Mouse (Mus musculus) neural tube, embryonic 15.5 days (tissue): Measurements from ENCODE around the gene Sdccag8. TPM values are rescaled to one million over a fixed set of nuclear protein-coding genes. Genes with fewer than 3 reads are reported as not detected.

ENCODE experiments used
- ATAC-seq: fragments of 200-750 bp; cut with Nextera tagmentation; 2 replicates; pipeline ENCODE4 v1.8.0; 2017; ENCODE audit warnings: mild to moderate bottlenecking, moderate TSS enrichment, moderate library complexity; ENCODE audit not compliant: low FRiP score
- H3K27ac ChIP-seq: fragments of 300-500 bp; sonication (generic); replicated peaks from 2 replicates; pipeline ENCODE4 v1.5.1; 2015; ENCODE audit warnings: mild to moderate bottlenecking, inconsistent platforms
- H3K27me3 ChIP-seq: fragments of 300-500 bp; sonication (generic); replicated peaks from 2 replicates; pipeline ENCODE4 v1.6.1; 2015; ENCODE audit warnings: inconsistent platforms
- H3K36me3 ChIP-seq: fragments of 300-500 bp; sonication (generic); 2 replicates; pipeline ENCODE4 v1.6.1; 2015; ENCODE audit warnings: inconsistent platforms
- H3K4me1 ChIP-seq: fragments of 300-500 bp; sonication (generic); 2 replicates; pipeline ENCODE4 v1.6.1; 2015; ENCODE audit warnings: inconsistent platforms
- H3K4me2 ChIP-seq: fragments of 300-500 bp; sonication (generic); 2 replicates; pipeline ENCODE4 v1.6.1; 2015; ENCODE audit warnings: inconsistent platforms, mild to moderate bottlenecking, moderate library complexity
- H3K4me3 ChIP-seq: fragments of 300-500 bp; sonication (generic); replicated peaks from 2 replicates; pipeline ENCODE4 v1.5.1; 2015; ENCODE audit warnings: mild to moderate bottlenecking, inconsistent platforms
- H3K9ac ChIP-seq: fragments of 300-500 bp; sonication (generic); replicated peaks from 2 replicates; pipeline ENCODE4 v1.6.1; 2015; ENCODE audit warnings: mild to moderate bottlenecking, inconsistent platforms
- H3K9me3 ChIP-seq: fragments of 300-500 bp; sonication (generic); replicated peaks from 2 replicates; pipeline ENCODE4 v1.6.1; 2016; ENCODE audit warnings: inconsistent platforms
- WGBS: fragments of 180-500 bp; shearing (Covaris S2); methylation state at CpG from one replicate; pipeline ENCODE4 v1.1.7; 2015; ENCODE audit warnings: mixed read lengths; 5-methylcytosine and 5-hydroxymethylcytosine counted together
- polyA plus RNA-seq: library from polyadenylated mRNA; unstranded; fragments of >200 nt; fragmentation: Nextera tagmentation; extraction: Ambion mirVana; gene quantifications from 2 replicates; pipeline ENCODE4 v1.2.1, GENCODE M21; 2015

The Sdccag8 gene
- polyA plus RNA-seq, 1 experiment from 2014 or later: 20.5 TPM

DNA sequence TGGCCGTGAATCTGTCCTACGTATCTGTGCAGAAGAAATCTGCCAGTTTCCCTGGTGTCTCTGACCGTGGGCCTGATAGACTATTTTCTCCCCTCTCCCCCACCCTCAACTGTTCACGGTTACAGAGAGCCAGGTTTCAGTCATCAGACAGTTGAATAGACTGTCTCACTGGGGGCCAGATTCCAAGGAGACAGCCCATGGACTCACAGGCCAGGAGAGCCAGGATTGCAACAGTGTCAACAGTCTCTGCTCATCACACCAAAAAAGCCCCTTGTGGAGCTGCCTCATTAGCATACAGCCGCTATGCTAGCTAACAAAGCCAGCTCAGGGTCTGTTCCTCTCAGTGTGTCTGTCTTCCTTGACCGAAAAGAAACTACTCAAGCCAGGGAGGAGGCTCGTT, 179.6 kb downstream of the Sdccag8 start:
- 11% methylated on average over 7 of the region's 7 CpGs for WGBS
- Histone ChIP-seq H3K27me3 (peaks cover 4% of the 10 kb centered on the region; the same call in 1 of the 2 replicates), H3K36me3 (no peaks in the 10 kb centered on the region), H3K9ac (no peak overlapping the region), H3K9me3 (no peaks in the 10 kb centered on the region), H3K4me1 (peaks cover 45% of the 10 kb centered on the region), H3K4me3 (no peak overlapping the region), H3K27ac (0 out of 2 replicates have a peak overlapping the region, but pooled peaks have one; percentile 7), H3K4me2 (no peak overlapping the region)
- ATAC-seq: peak; percentile 25; the same call in 1 of the 2 replicates

DNA sequence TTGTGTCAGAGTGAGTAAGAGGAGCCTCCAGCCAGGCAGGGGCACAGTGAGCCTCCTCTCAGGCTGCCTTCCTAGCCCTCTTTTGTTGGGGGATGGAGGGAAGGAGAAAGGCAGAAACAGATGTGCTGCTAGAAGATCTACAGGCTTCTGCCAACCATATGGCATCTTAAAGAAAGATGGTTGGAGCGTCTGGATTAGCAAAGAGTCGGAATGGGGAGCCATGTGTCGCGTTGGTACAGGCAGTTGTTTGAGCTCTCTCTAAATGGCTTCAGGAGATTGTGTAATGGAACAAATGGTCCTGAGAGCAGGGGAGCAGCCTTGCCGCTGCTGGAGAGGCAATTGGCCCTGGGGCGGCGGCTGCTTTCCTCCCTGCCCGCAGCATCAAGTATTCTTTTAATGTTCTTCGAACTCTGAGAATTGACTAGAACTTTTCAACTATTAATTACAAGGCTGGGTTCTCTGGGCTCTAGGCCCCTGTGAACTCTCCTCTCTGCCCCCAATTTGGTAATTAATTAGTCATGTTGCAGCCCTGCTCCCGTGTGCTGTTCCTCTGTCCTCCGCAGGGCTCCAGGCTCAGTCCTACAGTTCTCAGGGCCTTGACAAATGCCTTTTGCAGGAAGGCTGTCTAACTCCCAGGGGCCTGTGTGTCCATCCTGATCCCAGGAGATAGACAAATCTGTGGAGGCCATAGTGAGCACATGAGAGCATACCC, 180.4 kb downstream of the Sdccag8 start:
- Histone ChIP-seq H3K27ac (peak overlapping the region; percentile 64; the same call in 1 of the 2 replicates), H3K27me3 (peaks cover 4% of the 10 kb centered on the region; the same call in 1 of the 2 replicates), H3K9me3 (no peaks in the 10 kb centered on the region), H3K36me3 (no peaks in the 10 kb centered on the region), H3K4me3 (no peak overlapping the region), H3K9ac (no peak overlapping the region), H3K4me1 (peaks cover 52% of the 10 kb centered on the region), H3K4me2 (no peak overlapping the region)
- no peak for ATAC-seq
- WGBS: 19% methylated on average over 11 of the region's 11 CpGs

DNA sequence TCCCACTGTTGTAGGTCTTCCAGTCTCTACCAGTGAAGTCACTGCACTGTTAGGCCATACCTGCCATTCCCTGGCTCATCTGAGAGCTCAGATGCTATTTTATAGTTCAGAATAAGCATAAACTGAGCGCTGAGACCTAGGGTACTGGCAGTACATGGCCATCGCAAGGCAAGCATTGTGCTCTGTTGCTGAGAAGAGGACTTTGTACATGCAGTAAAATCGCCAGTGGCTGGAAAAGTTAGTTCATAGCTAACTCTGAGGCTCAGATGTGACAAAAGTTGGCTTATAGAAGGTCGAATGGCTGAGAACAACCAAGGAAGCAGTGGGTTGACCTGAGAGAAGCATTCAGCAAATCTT, 180.9 kb downstream of the Sdccag8 start:
- H3K4me2 ChIP-seq: no peak overlapping the region
- no peaks in the 10 kb centered on the region for H3K36me3 ChIP-seq
- H3K4me3 ChIP-seq: no peak overlapping the region
- 82% methylated on average over 4 of the region's 4 CpGs for WGBS
- no peak for ATAC-seq
- peaks cover 52% of the 10 kb centered on the region for H3K4me1 ChIP-seq
- 0 out of 2 replicates have a peak overlapping the region, but pooled peaks have one; percentile 64 for H3K27ac ChIP-seq
- peaks cover 4% of the 10 kb centered on the region; the same call in 1 of the 2 replicates for H3K27me3 ChIP-seq
- H3K9ac ChIP-seq: no peak overlapping the region
- no peaks in the 10 kb centered on the region for H3K9me3 ChIP-seq

DNA sequence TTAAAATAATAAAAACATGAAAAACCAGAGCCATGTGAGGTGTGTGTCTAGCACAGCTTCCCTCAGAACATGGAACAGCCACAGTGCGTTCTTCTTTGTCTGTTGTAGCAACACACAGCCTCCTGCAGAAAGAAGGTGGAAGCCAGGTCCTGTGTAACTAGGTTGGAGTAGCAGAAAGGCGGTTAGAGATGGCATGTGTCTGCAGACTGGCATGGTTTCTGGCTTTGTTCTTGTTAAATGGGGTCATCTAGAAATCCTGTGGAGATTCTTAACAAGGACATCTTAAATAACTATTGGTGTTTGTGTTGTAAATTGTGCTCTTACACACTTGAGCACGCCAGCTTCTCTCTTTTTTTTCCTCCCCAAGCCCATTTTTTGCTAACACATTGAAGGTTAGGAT, 181.7 kb downstream of the Sdccag8 start:
- H3K4me2 ChIP-seq: no peak overlapping the region
- H3K27me3 ChIP-seq: peaks cover 4% of the 10 kb centered on the region; the same call in 1 of the 2 replicates
- 62% methylated on average over 3 of the region's 3 CpGs for WGBS
- ATAC-seq: no peak
- peaks cover 52% of the 10 kb centered on the region for H3K4me1 ChIP-seq
- no peak overlapping the region for H3K4me3 ChIP-seq
- H3K9ac ChIP-seq: no peak overlapping the region
- H3K36me3 ChIP-seq: no peaks in the 10 kb centered on the region
- no peak overlapping the region for H3K27ac ChIP-seq
- H3K9me3 ChIP-seq: no peaks in the 10 kb centered on the region

DNA sequence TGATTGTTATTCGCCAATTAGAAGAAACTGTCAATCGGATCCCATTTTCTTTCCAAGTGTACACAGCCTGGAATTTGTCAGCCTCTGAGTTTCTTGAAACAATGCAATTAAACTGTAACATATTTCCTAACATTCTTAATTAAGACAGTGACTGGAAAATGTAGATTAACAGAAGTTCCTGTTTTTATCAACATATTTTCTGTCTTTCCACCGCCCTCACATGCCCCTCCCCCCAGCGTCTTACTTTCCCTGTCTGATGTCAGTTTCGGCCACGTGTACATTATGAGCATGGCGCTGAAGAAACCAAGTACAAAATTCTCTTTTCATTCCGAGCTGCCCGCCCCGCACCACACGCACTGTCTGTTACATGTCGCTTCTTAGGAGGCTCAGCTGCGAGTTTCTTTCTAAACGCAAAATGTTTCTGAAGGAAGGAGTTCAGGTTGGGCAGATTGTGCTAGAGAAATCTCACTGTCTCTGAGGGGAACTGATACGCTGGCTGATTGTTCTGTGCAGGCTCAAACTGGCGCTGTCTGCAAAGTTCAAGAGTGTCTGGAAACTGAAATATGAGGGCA, 182.3 kb downstream of the Sdccag8 start:
- ATAC-seq: no peak
- Histone ChIP-seq H3K27ac (no peak overlapping the region), H3K9ac (no peak overlapping the region), H3K4me3 (no peak overlapping the region), H3K36me3 (no peaks in the 10 kb centered on the region), H3K4me1 (peaks cover 52% of the 10 kb centered on the region), H3K4me2 (peak overlapping the region; percentile 28), H3K9me3 (no peaks in the 10 kb centered on the region), H3K27me3 (peaks cover 4% of the 10 kb centered on the region; the same call in 1 of the 2 replicates)
- WGBS: 23% methylated on average over 16 of the region's 16 CpGs

DNA sequence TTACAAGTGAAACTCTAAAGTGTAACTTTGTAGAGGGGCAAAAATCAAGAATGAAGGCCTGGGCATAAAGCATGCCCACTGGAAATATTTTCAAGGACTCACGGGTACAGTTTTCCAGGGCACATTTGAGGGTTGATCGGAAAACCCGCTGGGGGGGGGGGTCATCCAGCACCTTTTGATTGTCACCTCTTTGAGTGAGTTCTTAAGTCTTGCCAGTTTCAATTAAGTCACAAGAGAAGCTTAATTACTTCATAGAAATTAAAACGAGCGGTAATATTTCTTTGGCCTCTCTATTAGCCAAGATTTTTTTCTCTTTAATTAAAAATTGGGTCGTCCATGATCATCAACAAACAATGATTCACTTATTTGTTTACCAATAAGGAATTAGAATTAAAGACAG, 182.8 kb downstream of the Sdccag8 start:
- Histone ChIP-seq H3K9me3 (no peaks in the 10 kb centered on the region), H3K4me1 (peaks cover 52% of the 10 kb centered on the region), H3K27me3 (peaks cover 4% of the 10 kb centered on the region; the same call in 1 of the 2 replicates), H3K4me3 (no peak overlapping the region), H3K27ac (no peak overlapping the region), H3K36me3 (no peaks in the 10 kb centered on the region), H3K4me2 (peak overlapping the region; percentile 28), H3K9ac (no peak overlapping the region)
- 30% methylated on average over 6 of the region's 6 CpGs for WGBS
- ATAC-seq: no peak

DNA sequence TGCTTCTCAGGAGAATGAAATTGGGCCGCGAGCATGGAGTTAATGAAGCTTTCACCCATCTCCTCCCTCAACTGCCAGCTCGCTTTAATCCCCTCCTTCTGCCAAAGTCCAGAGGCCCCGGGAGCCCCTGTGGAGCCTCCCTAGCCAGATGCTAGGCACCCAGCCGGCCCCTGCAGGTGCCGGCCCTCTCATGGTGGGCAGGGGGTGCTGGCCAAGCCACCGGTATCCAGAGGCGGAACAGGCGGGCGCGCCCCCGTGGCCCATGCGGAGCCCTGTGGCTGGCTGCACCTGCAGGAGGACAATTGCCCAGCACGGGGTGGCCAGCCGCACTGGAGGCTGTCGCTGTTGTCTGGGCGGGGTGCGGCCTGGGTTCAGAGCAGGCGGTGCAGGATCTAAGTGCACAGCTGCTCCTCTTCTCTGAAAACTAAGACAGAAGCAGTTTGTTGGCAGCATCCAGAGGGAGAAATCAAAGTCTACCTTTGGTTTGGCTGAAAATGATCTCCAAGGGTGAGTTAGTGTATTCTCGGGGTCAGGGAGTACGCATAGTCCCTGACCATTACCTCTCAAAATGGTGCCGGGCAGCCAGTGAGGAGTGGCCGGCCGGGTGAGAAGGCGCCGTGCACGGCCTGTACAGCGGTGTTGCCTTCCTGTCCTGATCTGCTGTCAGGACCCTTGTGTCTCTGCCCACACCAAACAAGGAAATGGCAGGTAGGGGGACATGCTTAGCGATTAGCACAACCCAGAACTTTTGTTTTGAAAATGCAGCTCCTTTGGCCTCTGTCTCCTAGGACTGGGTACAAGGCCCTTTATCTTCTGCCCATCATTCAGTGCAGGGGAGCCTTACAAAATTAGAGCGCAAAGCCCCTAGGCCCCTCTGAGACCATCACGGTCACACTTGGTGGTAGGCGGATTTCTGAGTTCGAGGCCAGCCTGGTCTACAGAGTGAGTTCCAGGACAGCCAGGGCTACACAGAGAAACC, 183.5 kb downstream of the Sdccag8 start:
- H3K4me2 ChIP-seq: peak overlapping the region; percentile 50
- peak; percentile 33; the same call in 1 of the 2 replicates for ATAC-seq
- WGBS: 20% methylated on average over 33 of the region's 33 CpGs

DNA sequence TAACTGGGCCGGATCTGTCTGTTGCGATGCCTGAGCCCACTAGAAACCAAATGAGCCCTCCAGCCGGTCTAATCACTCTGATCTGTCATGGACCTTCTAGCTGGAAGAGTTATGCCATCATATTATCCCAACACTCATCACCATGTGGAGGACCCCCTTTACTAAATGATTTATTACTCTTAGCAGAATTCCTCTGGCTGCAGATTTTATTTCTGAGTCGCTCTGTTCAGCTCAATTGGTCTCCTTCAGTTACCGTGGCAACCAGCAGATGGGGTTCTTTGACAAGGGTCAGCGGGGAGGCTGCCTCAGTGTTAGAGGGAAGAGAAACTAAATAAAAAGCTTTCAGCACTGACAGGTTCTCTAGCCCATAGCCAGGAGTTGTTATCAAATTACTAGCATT, 184.6 kb downstream of the Sdccag8 start:
- H3K27ac ChIP-seq: no peak overlapping the region
- H3K36me3 ChIP-seq: no peaks in the 10 kb centered on the region
- H3K27me3 ChIP-seq: no peaks in the 10 kb centered on the region
- H3K4me2 ChIP-seq: no peak overlapping the region
- no peak overlapping the region for H3K4me3 ChIP-seq
- peaks cover 55% of the 10 kb centered on the region for H3K4me1 ChIP-seq
- H3K9me3 ChIP-seq: no peaks in the 10 kb centered on the region
- H3K9ac ChIP-seq: no peak overlapping the region
- peak; percentile 56 for ATAC-seq
- 6% methylated on average over 6 of the region's 6 CpGs for WGBS

More for the DNA sequence above, 183.5 kb downstream of the Sdccag8 start:
- 0 out of 2 replicates have a peak overlapping the region, but pooled peaks have one; percentile 50 for H3K27ac ChIP-seq
- no peaks in the 10 kb centered on the region for H3K36me3 ChIP-seq
- H3K27me3 ChIP-seq: no peaks in the 10 kb centered on the region
- no peak overlapping the region for H3K9ac ChIP-seq
- H3K4me3 ChIP-seq: peak overlapping the region; percentile 17; the same call in 1 of the 2 replicates
- H3K4me1 ChIP-seq: peaks cover 53% of the 10 kb centered on the region
- H3K9me3 ChIP-seq: no peaks in the 10 kb centered on the region

DNA sequence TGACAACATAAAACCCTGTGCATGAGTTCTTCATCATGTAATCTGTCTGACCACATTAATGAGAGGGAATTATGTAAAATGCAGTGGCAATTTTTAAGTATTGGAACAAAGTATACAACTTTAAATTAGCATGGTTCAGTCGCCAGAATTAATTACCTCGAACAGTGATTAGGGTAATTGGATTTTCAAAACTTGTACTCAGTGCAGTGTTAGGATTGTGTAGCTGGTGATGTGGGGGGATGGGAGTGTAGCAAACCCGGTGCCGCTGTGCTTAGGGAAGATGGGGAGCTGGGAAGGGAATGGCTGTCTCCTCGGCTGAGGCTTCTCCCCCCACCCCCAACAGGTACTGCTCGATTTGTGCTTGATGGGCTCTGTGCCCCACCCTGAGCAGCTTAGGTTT, 188.5 kb downstream of the Sdccag8 start:
- ATAC-seq: no peak
- Histone ChIP-seq H3K4me1 (peaks cover 26% of the 10 kb centered on the region), H3K4me3 (no peak overlapping the region), H3K27me3 (no peaks in the 10 kb centered on the region), H3K4me2 (no peak overlapping the region), H3K9me3 (no peaks in the 10 kb centered on the region), H3K9ac (no peak overlapping the region), H3K36me3 (no peaks in the 10 kb centered on the region), H3K27ac (no peak overlapping the region)
- WGBS: 61% methylated on average over 6 of the region's 6 CpGs

DNA sequence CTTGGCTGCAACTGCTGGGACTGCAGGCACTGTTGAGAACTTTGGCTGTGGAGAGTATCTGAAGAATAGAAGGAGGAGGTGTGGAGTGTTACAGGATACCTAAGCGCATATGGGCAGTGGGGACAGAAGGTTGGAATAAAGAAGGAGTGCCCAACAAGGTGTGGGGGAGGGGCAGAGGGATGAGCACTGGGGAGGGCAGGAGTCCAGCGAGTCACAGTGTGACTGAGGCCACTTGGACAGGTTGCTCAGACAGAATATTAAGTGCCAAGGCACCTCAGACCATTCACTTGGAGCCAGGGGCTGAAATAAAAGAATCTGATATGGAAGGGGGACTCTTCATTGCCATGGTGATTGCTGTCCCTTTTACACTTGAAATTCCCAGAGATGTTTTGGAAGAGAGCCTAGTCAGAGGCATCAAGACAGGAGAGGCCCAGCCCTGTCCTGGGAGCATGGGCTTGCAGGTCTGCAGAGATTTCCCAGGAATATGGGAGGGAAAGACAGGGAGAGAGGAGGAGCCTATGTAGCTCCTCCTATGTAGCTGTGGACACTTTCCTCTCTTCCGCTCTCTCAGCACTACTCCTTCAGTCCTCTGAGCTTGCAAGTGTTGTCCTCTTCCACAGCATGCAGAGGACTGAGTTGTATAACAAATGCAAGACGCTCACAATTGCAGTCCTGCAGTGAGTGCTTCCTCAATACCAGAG, 189.7 kb downstream of the Sdccag8 start:
- peak; percentile 51; the same call in 1 of the 2 replicates for ATAC-seq
- no peak overlapping the region for H3K27ac ChIP-seq
- 60% methylated on average over 4 of the region's 4 CpGs for WGBS

DNA sequence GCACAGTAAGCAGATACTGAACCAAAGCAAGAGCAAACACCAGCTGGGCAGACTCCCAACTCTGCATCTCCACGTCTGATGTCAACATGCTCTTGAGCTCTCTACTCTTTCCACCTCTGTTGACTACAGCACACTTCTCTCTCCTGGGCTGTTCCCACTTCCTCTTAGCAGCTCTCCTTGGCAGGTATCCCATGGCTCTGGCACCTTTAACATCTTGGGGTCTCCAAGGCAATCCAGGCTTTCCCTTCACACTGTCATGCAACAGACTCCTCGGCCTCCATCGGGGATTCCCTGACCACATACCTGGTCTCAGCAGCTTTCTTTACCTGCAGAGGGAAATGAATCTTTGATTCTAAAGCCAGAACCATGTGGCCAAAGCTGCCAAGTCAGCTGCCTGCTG, 192.9 kb downstream of the Sdccag8 start:
- H3K27ac ChIP-seq: no peak overlapping the region
- no peak for ATAC-seq
- no peaks in the 10 kb centered on the region for H3K9me3 ChIP-seq
- no peaks in the 10 kb centered on the region for H3K27me3 ChIP-seq
- H3K4me2 ChIP-seq: no peak overlapping the region
- peaks cover 30% of the 10 kb centered on the region for H3K4me1 ChIP-seq
- 97% methylated on average over 3 of the region's 3 CpGs for WGBS
- H3K4me3 ChIP-seq: no peak overlapping the region
- H3K36me3 ChIP-seq: no peaks in the 10 kb centered on the region
- no peak overlapping the region for H3K9ac ChIP-seq

More for the DNA sequence above, 189.7 kb downstream of the Sdccag8 start:
- H3K4me2 ChIP-seq: no peak overlapping the region
- peaks cover 15% of the 10 kb centered on the region for H3K4me1 ChIP-seq
- H3K4me3 ChIP-seq: no peak overlapping the region
- H3K27me3 ChIP-seq: no peaks in the 10 kb centered on the region
- H3K9me3 ChIP-seq: no peaks in the 10 kb centered on the region
- no peaks in the 10 kb centered on the region for H3K36me3 ChIP-seq
- no peak overlapping the region for H3K9ac ChIP-seq
